Mouse (Mus musculus): ENCODE measurements around the gene Tubg2. TPM values are rescaled to one million over a fixed set of nuclear protein-coding genes. Genes with fewer than 3 reads are reported as not detected.

The Tubg2 gene
- polyA plus RNA-seq, 1 experiment from 2014 or later: 34.6 TPM

GRCm38 (mm10) chr11:101195571-101195970, 39.9 kb downstream of the Tubg2 start:
- H3K27me3 ChIP-seq: no peaks in the 10 kb centered on the region
- H3K27ac ChIP-seq: no peak overlapping the region
- peaks cover 83% of the 10 kb centered on the region for H3K36me3 ChIP-seq
- 89% methylated on average over 8 of the region's 8 CpGs for WGBS
- H3K4me2 ChIP-seq: no peak overlapping the region
- peaks cover 7% of the 10 kb centered on the region for H3K4me1 ChIP-seq (replicated peaks)
- no peak for ATAC-seq (ENCODE audit: low FRiP score)
- peak overlapping the region; percentile 29; the same call in 1 of the 2 replicates for H3K9ac ChIP-seq
- no peak overlapping the region for H3K4me3 ChIP-seq
- H3K9me3 ChIP-seq: no peaks in the 10 kb centered on the region

DNA sequence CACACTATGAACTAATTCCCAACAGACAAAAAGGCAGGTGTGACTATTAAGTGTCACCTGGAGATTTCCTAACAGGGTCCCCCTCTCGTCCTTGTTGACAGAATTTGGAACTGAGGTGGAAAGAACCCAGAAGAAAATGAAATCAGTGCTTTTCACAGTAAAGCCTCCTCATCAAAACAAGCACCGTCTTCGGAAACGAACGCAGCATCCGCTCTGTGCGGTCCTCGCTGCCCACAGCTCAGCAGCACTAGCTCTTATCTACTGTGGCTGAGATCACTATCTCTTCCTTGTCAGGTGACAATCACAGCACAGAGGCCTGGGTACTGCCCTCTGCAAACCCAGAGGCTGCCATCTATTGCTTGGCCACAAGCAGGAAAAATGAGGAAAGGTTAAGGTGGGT, 40.5 kb downstream of the Tubg2 start:
- Histone ChIP-seq H3K4me3 (no peak overlapping the region), H3K27me3 (no peaks in the 10 kb centered on the region), H3K4me2 (no peak overlapping the region), H3K27ac (no peak overlapping the region), H3K9me3 (no peaks in the 10 kb centered on the region), H3K36me3 (peaks cover 85% of the 10 kb centered on the region), H3K4me1 (replicated peaks) (peaks cover 1% of the 10 kb centered on the region), H3K9ac (no peak overlapping the region; the same call in 1 of the 2 replicates)
- 94% methylated on average over 8 of the region's 8 CpGs for WGBS
- ATAC-seq (ENCODE audit: low FRiP score): no peak

DNA sequence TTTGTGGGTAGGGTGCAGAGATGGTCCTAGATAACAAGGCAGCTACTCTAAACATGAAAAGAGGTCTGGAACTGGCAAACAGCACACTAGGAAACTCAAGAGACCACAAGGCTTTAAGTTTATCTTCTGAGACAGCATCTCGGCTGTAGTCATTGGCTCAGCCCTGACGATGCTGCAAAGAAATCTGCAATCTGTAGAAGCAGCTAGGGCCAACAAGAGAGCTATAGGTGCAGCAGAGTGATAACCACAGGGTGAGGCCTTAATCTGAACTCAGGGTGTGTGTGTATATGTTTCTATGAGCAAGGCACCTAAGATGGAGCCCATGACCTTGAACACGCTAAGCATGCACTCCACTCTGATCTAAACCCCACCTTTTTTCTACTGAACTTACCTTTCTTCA, 43.8 kb downstream of the Tubg2 start:
- H3K4me2 ChIP-seq: no peak overlapping the region
- H3K27ac ChIP-seq: no peak overlapping the region
- WGBS: 92% methylated on average over 3 of the region's 3 CpGs

GRCm38 (mm10) chr11:101200986-101201385, 45.3 kb downstream of the Tubg2 start:
- Histone ChIP-seq H3K4me3 (no peak overlapping the region), H3K27ac (no peak overlapping the region), H3K9me3 (no peaks in the 10 kb centered on the region), H3K4me1 (replicated peaks) (no peaks in the 10 kb centered on the region), H3K36me3 (peaks cover 70% of the 10 kb centered on the region), H3K27me3 (no peaks in the 10 kb centered on the region), H3K4me2 (no peak overlapping the region), H3K9ac (peak overlapping the region; percentile 40)
- WGBS: 27% methylated on average over 7 of the region's 7 CpGs
- ATAC-seq (ENCODE audit: low FRiP score): no peak

More for the DNA sequence above, 43.8 kb downstream of the Tubg2 start:
- Histone ChIP-seq H3K27me3 (no peaks in the 10 kb centered on the region), H3K4me1 (replicated peaks) (no peaks in the 10 kb centered on the region), H3K9me3 (no peaks in the 10 kb centered on the region), H3K9ac (no peak overlapping the region), H3K36me3 (peaks cover 76% of the 10 kb centered on the region), H3K4me3 (no peak overlapping the region)
- no peak for ATAC-seq (ENCODE audit: low FRiP score)

Small RNA genes lying within 50 kb of the gene (microRNA-seq; reads per million reads assigned to microRNA genes)
- gene Gm27626: not detected

Other genes starting within 250 kb of the Tubg2 start
- 51.5 and 53.3 TPM in 2 replicates for gene Stat3, start 216.4 kb upstream of the Tubg2 start, polyA plus RNA-seq (2015; fragmentation: Nextera tagmentation; extraction: Ambion mirVana)
- gene Cavin1, start 185.0 kb upstream of the Tubg2 start, polyA plus RNA-seq (2015; fragmentation: Nextera tagmentation; extraction: Ambion mirVana): 42.0 and 43.9 TPM in 2 replicates
- gene Atp6v0a1, start 146.5 kb upstream of the Tubg2 start, polyA plus RNA-seq (2015; fragmentation: Nextera tagmentation; extraction: Ambion mirVana): 108 and 110 TPM in 2 replicates
- gene Naglu, start 85.9 kb upstream of the Tubg2 start, polyA plus RNA-seq (2015; fragmentation: Nextera tagmentation; extraction: Ambion mirVana): 10.7 and 11.3 TPM in 2 replicates
- 0.49 TPM in 1 of 2 replicates, not detected in the other for gene Hsd17b1, start 77.5 kb upstream of the Tubg2 start, polyA plus RNA-seq (2015; fragmentation: Nextera tagmentation; extraction: Ambion mirVana)
- gene Coasy, start 73.3 kb upstream of the Tubg2 start, polyA plus RNA-seq (2015; fragmentation: Nextera tagmentation; extraction: Ambion mirVana): 41.9 and 44.1 TPM in 2 replicates
- gene Mlx, start 68.6 kb upstream of the Tubg2 start, polyA plus RNA-seq (2015; fragmentation: Nextera tagmentation; extraction: Ambion mirVana): 88.1 and 91.0 TPM in 2 replicates
- 23.4 and 26.3 TPM in 2 replicates for gene Psmc3ip, start 60.5 kb upstream of the Tubg2 start, polyA plus RNA-seq (2015; fragmentation: Nextera tagmentation; extraction: Ambion mirVana)
- gene Retreg3, start 36.0 kb upstream of the Tubg2 start, polyA plus RNA-seq (2015; fragmentation: Nextera tagmentation; extraction: Ambion mirVana): 25.1 and 27.7 TPM in 2 replicates
- gene Tubg1, start 36.0 kb upstream of the Tubg2 start, polyA plus RNA-seq (2015; fragmentation: Nextera tagmentation; extraction: Ambion mirVana): 79.6 and 84.0 TPM in 2 replicates
- 2.6 and 2.8 TPM in 2 replicates for gene Cntnap1, start 14.6 kb downstream of the Tubg2 start, polyA plus RNA-seq (2015; fragmentation: Nextera tagmentation; extraction: Ambion mirVana)
- 8.7 and 10.2 TPM in 2 replicates for gene Plekhh3, start 15.4 kb downstream of the Tubg2 start, polyA plus RNA-seq (2015; fragmentation: Nextera tagmentation; extraction: Ambion mirVana)
- gene Ccr10, start 19.5 kb downstream of the Tubg2 start, polyA plus RNA-seq (2015; fragmentation: Nextera tagmentation; extraction: Ambion mirVana): 0.13 and 0.18 TPM in 2 replicates
- 20.4 and 20.7 TPM in 2 replicates for gene Ezh1, start 70.6 kb downstream of the Tubg2 start, polyA plus RNA-seq (2015; fragmentation: Nextera tagmentation; extraction: Ambion mirVana)
- gene Ramp2, start 90.1 kb downstream of the Tubg2 start, polyA plus RNA-seq (2015; fragmentation: Nextera tagmentation; extraction: Ambion mirVana): 84.8 and 94.9 TPM in 2 replicates
- 110 and 115 TPM in 2 replicates for gene Vps25, start 97.8 kb downstream of the Tubg2 start, polyA plus RNA-seq (2015; fragmentation: Nextera tagmentation; extraction: Ambion mirVana)
- 7.0 and 7.7 TPM in 2 replicates for gene Wnk4, start 104.7 kb downstream of the Tubg2 start, polyA plus RNA-seq (2015; fragmentation: Nextera tagmentation; extraction: Ambion mirVana)
- gene Cntd1, start 123.1 kb downstream of the Tubg2 start, polyA plus RNA-seq (2015; fragmentation: Nextera tagmentation; extraction: Ambion mirVana): 1.3 TPM in 2 replicates
- 216 and 226 TPM in 2 replicates for gene Coa3, start 123.2 kb downstream of the Tubg2 start, polyA plus RNA-seq (2015; fragmentation: Nextera tagmentation; extraction: Ambion mirVana)
- gene Becn1, start 146.4 kb downstream of the Tubg2 start, polyA plus RNA-seq (2015; fragmentation: Nextera tagmentation; extraction: Ambion mirVana): 166 and 188 TPM in 2 replicates
- gene Psme3, start 160.3 kb downstream of the Tubg2 start, polyA plus RNA-seq (2015; fragmentation: Nextera tagmentation; extraction: Ambion mirVana): 118 and 122 TPM in 2 replicates
- gene Aoc2, start 169.2 kb downstream of the Tubg2 start, polyA plus RNA-seq (2015; fragmentation: Nextera tagmentation; extraction: Ambion mirVana): 1.9 and 2.4 TPM in 2 replicates
- gene Aoc3, start 174.7 kb downstream of the Tubg2 start, polyA plus RNA-seq (2015; fragmentation: Nextera tagmentation; extraction: Ambion mirVana): not detected in 2 replicates
- gene G6pc, start 211.7 kb downstream of the Tubg2 start, polyA plus RNA-seq (2015; fragmentation: Nextera tagmentation; extraction: Ambion mirVana): not detected in 2 replicates

All from hindbrain, embryonic 13.5 days (tissue).